ENCODE assay signal across 9 mouse cellular contexts in genomic region chr4:114917091-114917490, GRCm38 (mm10). TPM values are rescaled to one million over a fixed set of nuclear protein-coding genes. Genes with fewer than 3 reads are reported as not detected.
DNase-seq lines count a peak whose midpoint lies in the region; ATAC-seq and TF ChIP-seq lines count a peak whose summit lies in the region.
"Had no signal": no experiment of that assay in that cellular context is flagged by ENCODE, and none has a peak within 500 bp of the region (broad histone marks: within the 10 kb centered on the region; RNA-seq: fewer than 3 reads in every experiment).

No protein-coding gene starts in this region.

- H3K36me3 ChIP-seq in hindbrain, embryonic 11.5 days (ENCODE audit: control insufficient read depth, insufficient read depth, low read length), result no peaks in the 10 kb centered on the region
- no peaks in the 10 kb centered on the region for H3K36me3 ChIP-seq in hindbrain, embryonic 12.5 days
- peaks cover 37% of the 10 kb centered on the region for H3K36me3 ChIP-seq in G1E (replicated peaks)

- no peak overlapping the region for H3K9ac ChIP-seq in hindbrain, embryonic 11.5 days (ENCODE audit: low read depth, low read length)
- no peak overlapping the region for H3K9ac ChIP-seq in hindbrain, embryonic 12.5 days

- no peaks in the 10 kb centered on the region for H3K9me3 ChIP-seq in hindbrain, embryonic 11.5 days (ENCODE audit: control insufficient read depth, low read length)
- H3K9me3 ChIP-seq in hindbrain, embryonic 12.5 days (replicated peaks), result no peaks in the 10 kb centered on the region
- H3K9me3 ChIP-seq in G1E (replicated peaks), result no peaks in the 10 kb centered on the region

- peak; percentile 64 for DNase-seq in hindbrain, embryonic 11.5 days (ENCODE audit: low spot score)
- DNase-seq in 416B (ENCODE audit: low read depth) (peak; percentile 80), G1E (ENCODE audit: low spot score) (no peak)
- peak; percentile 79 for DNase-seq in embryo, embryonic 11 days
- no peak for DNase-seq in lung, adult 2 months
- peak; percentile 47 to 51 for DNase-seq in thymus, postnatal 36 days
- DNase-seq in ovary, postnatal 14 days (ENCODE audit: low spot score), result no peak

- H3K4me2 ChIP-seq in hindbrain, embryonic 11.5 days (replicated peaks; ENCODE audit: low read depth, low read length), result no peak overlapping the region
- no peak overlapping the region for H3K4me2 ChIP-seq in hindbrain, embryonic 12.5 days (replicated peaks)

- TF ChIP-seq CTCF in G1E (IDR thresholded peaks at IDR 0.05; ENCODE audit: low read depth, low read length), result peak; percentile 26; the same call in 1 of the 2 replicates
- TF ChIP-seq CTCF in lung, adult 2 months (IDR thresholded peaks at IDR 0.05; ENCODE audit: insufficient read depth, low read length), result peak; percentile 41

- H3K4me1 ChIP-seq in hindbrain, embryonic 11.5 days (replicated peaks; ENCODE audit: control insufficient read depth, insufficient read depth, low read length), result no peaks in the 10 kb centered on the region; the same call in 1 of the 2 replicates
- H3K4me1 ChIP-seq in hindbrain, embryonic 12.5 days, result peaks cover 6% of the 10 kb centered on the region
- H3K4me1 ChIP-seq in G1E (ENCODE audit: insufficient read depth, low read depth, low read length), result peaks cover 12% of the 10 kb centered on the region; the same call in 1 of the 2 replicates
- no peaks in the 10 kb centered on the region for H3K4me1 ChIP-seq in lung, adult 2 months (ENCODE audit: control insufficient read depth, insufficient read depth, low read length)

- peaks cover 57% of the 10 kb centered on the region for H3K27me3 ChIP-seq in hindbrain, embryonic 11.5 days (ENCODE audit: control insufficient read depth, insufficient read depth, low read length)
- peaks cover 83% of the 10 kb centered on the region for H3K27me3 ChIP-seq in hindbrain, embryonic 12.5 days
- H3K27me3 ChIP-seq in G1E (ENCODE audit: insufficient read depth, low read length), result 0 out of 2 replicates have a peak, but pooled peaks cover 3% of the 10 kb centered on the region

- 51% methylated on average over 2 of the region's 2 CpGs for WGBS in hindbrain, embryonic 11.5 days
- 63% methylated on average over 2 of the region's 2 CpGs for WGBS in hindbrain, embryonic 12.5 days
- 47% methylated on average over 2 of the region's 2 CpGs for WGBS in lung, adult 2 months

- no peak for ATAC-seq in hindbrain, embryonic 11.5 days (ENCODE audit: low FRiP score)
- ATAC-seq in hindbrain, embryonic 12.5 days (ENCODE audit: low FRiP score), result no peak
- no peak for ATAC-seq in G1E (ENCODE audit: extremely low read depth, insufficient number of reproducible peaks, low FRiP score, poor library complexity, severe bottlenecking)

- H3K4me3 ChIP-seq in hindbrain, embryonic 11.5 days (ENCODE audit: low read depth, low read length), result no peak overlapping the region
- H3K4me3 ChIP-seq in hindbrain, embryonic 12.5 days, result no peak overlapping the region
- no peak overlapping the region for H3K4me3 ChIP-seq in G1E (ENCODE audit: low read depth, low read length)
- H3K4me3 ChIP-seq in lung, adult 2 months (replicated peaks; ENCODE audit: extremely low read depth, low read depth, low read length), result no peak overlapping the region

- no peak overlapping the region for H3K27ac ChIP-seq in hindbrain, embryonic 11.5 days (ENCODE audit: low read depth, low read length)
- H3K27ac ChIP-seq in hindbrain, embryonic 12.5 days, result no peak overlapping the region

- TF ChIP-seq POLR2A in lung, adult 2 months (IDR thresholded peaks at IDR 0.05; ENCODE audit: borderline replicate concordance, extremely low read depth, low read depth, low read length), result no peak

RNA-seq across cellular contexts. Expression of gene Foxd2, which starts 8.4 kb away (rescaled TPM):
- 0.74 and 0.93 TPM in 2 replicates for polyA plus RNA-seq in hindbrain, embryonic 11.5 days (2014; fragmentation: Nextera tagmentation; extraction: Ambion mirVana)
- polyA plus RNA-seq in hindbrain, embryonic 12.5 days (2016; fragmentation: Nextera tagmentation; extraction: Ambion mirVana), result 2.2 and 2.8 TPM in 2 replicates
- total RNA-seq in G1E (2014; fragmentation: Nextera tagmentation) (0.38 TPM in 1 of 2 replicates, not detected in the other), G1E (2017) (0.60 and 0.81 TPM in 2 replicates)
- 2.1 and 3.4 TPM in 2 replicates for polyA plus RNA-seq in G1E (2012)
- polyA plus RNA-seq in lung, adult 2 months (2012; rRNA removed), result 0.53 and 0.77 TPM in 2 replicates
- polyA plus RNA-seq: liver, embryonic 16.5 days had no signal

RNA-seq across cellular contexts. Expression of gene Foxe3, which starts 8.7 kb away (rescaled TPM):
- not detected in 2 replicates for polyA plus RNA-seq in hindbrain, embryonic 11.5 days (2014; fragmentation: Nextera tagmentation; extraction: Ambion mirVana)
- not detected in 2 replicates for polyA plus RNA-seq in hindbrain, embryonic 12.5 days (2016; fragmentation: Nextera tagmentation; extraction: Ambion mirVana)
- not detected in 2 replicates for total RNA-seq in G1E (2014; fragmentation: Nextera tagmentation)
- not detected in 2 replicates for total RNA-seq in G1E (2017)
- polyA plus RNA-seq in G1E (2012), result not detected in 2 replicates
- not detected in 2 replicates for polyA plus RNA-seq in lung, adult 2 months (2012; rRNA removed)
- polyA plus RNA-seq: liver, embryonic 16.5 days had no signal

Comparison
In these comparisons a context has a peak if more than half of its experiments do, and no peak if none do; other contexts are left out.
1. DNase-seq: peak in hindbrain, embryonic 11.5 days (single experiment), 416B (single experiment), embryo, embryonic 11 days (single experiment) and thymus, postnatal 36 days (2 of 2); none in G1E (single experiment), lung, adult 2 months (single experiment) and ovary, postnatal 14 days (single experiment).